Mouse (Mus musculus) left cerebral cortex, postnatal 36 days (tissue): ENCODE measurements at regions not wholly inside any gene's neighbourhood (a gene's known extent, or its start where the extent isn't known, plus 50 kb on each side); places are given as distances from the start of the nearest gene placed in this dataset.

ENCODE experiments used
- DNase-seq, 2 experiments: peaks; one replicate each; pipeline ENCODE4 v3.0.0; 2021 to 2022; ENCODE audit warnings: low spot score in 2 of 2, mixed read lengths in 1 of 2
- intact Hi-C: fragments of 180-260 bp; cut with DNase I; formaldehyde crosslinking; loops from one replicate; pipeline ENCODE4 v1.15.1; 2025

GRCm38 (mm10) chr4:95360336-95360967, 196.9 kb upstream of the Fggy start:
- intact Hi-C loops = no loop called here

GRCm38 (mm10) chr4:95364376-95365082, 192.8 kb upstream of the Fggy start:
- no peak for DNase-seq
- intact Hi-C loops = no loop called here

More at GRCm38 (mm10) chr4:95360336-95360967, 196.9 kb upstream of the Fggy start:
- DNase-seq = no peak

GRCm38 (mm10) chr4:95376386-95376785, 180.9 kb upstream of the Fggy start:
- intact Hi-C loops = no loop called here
- DNase-seq = no peak

- DNase-seq = no peak
- intact Hi-C loops = no loop called here
Measured at GRCm38 (mm10) chr4:95377222-95378134, 179.8 kb upstream of the Fggy start.

GRCm38 (mm10) chr4:95378645-95379044, 178.7 kb upstream of the Fggy start:
- intact Hi-C loops = no loop called here
- no peak for DNase-seq

- no peak for DNase-seq
- intact Hi-C loops = no loop called here
Measured at GRCm38 (mm10) chr4:95383216-95383892, 174.0 kb upstream of the Fggy start.

GRCm38 (mm10) chr4:95385552-95385951, 171.8 kb upstream of the Fggy start:
- intact Hi-C loops = no loop called here
- no peak for DNase-seq

- DNase-seq = no peak
- intact Hi-C loops = no loop called here
Measured at GRCm38 (mm10) chr4:95386021-95386420, 171.3 kb upstream of the Fggy start.

GRCm38 (mm10) chr4:95388556-95388955, 168.8 kb upstream of the Fggy start:
- no peak for DNase-seq
- intact Hi-C loops = loop anchor here (2.0 kb wide), 1 partner anchor 20 kb away; no protein-coding TSS in a partner anchor

- DNase-seq = no peak
- intact Hi-C loops = loop anchor here (2.0 kb wide), 1 partner anchor 19 kb away; no protein-coding TSS in a partner anchor
Measured at GRCm38 (mm10) chr4:95389647-95390046, 167.7 kb upstream of the Fggy start.

- no peak for DNase-seq
- intact Hi-C loops = no loop called here
Measured at GRCm38 (mm10) chr4:95390549-95390948, 166.8 kb upstream of the Fggy start.

GRCm38 (mm10) chr4:95395746-95396145, 161.6 kb upstream of the Fggy start:
- DNase-seq = no peak
- intact Hi-C loops = no loop called here

- DNase-seq = no peak
- intact Hi-C loops = no loop called here
Measured at GRCm38 (mm10) chr4:95398301-95398700, 159.0 kb upstream of the Fggy start.

- intact Hi-C loops = no loop called here
- DNase-seq = no peak
Measured at GRCm38 (mm10) chr4:95402273-95402672, 155.0 kb upstream of the Fggy start.

- intact Hi-C loops = no loop called here
- DNase-seq = no peak
Measured at GRCm38 (mm10) chr4:95417075-95417474, 140.2 kb upstream of the Fggy start.

- DNase-seq = no peak
- intact Hi-C loops = no loop called here
Measured at GRCm38 (mm10) chr4:95426563-95426962, 130.7 kb upstream of the Fggy start.

GRCm38 (mm10) chr4:95434543-95434942, 122.8 kb upstream of the Fggy start:
- DNase-seq = no peak
- intact Hi-C loops = no loop called here

- no peak for DNase-seq
- intact Hi-C loops = no loop called here
Measured at GRCm38 (mm10) chr4:95435080-95435479, 122.2 kb upstream of the Fggy start.

GRCm38 (mm10) chr4:95439834-95440233, 117.5 kb upstream of the Fggy start:
- intact Hi-C loops = no loop called here
- DNase-seq = no peak
